Mouse (Mus musculus): ENCODE results near the gene Ndufaf1. TPM values are rescaled to one million over a fixed set of nuclear protein-coding genes. Genes with fewer than 3 reads are reported as not detected.
"Not testable (repeated sequence)": the region's sequence is repeated elsewhere in the genome, so short reads cannot be mapped to it uniquely, and the experiment has no call there.

Ndufaf1 gene
- polyA plus RNA-seq, 1 experiment from 2014 or later: 27.2 TPM

- Histone ChIP-seq H3K27ac (ENCODE audit: low read depth) (peak within 1 kb of the TSS; percentile 91), H3K4me1 (ENCODE audit: insufficient read depth) (peaks cover 16% of the 10 kb centered on the region), H3K27me3 (ENCODE audit: insufficient read depth, low read length) (no peaks in the 10 kb centered on the region), H3K36me3 (replicated peaks; ENCODE audit: insufficient read depth, low read length) (0 out of 2 replicates have a peak, but pooled peaks cover 1% of the 10 kb centered on the region), H3K4me2 (ENCODE audit: low read depth, low read length) (peak within 1 kb of the TSS; percentile 84), H3K4me3 (ENCODE audit: low read depth, low read length) (peak within 1 kb of the TSS; percentile 88), H3K9ac (replicated peaks) (peak within 1 kb of the TSS; percentile 96), H3K9me3 (ENCODE audit: low read length) (no peaks in the 10 kb centered on the region)
- DNase-seq (peak; percentile 98), ATAC-seq (peak; percentile 96)
- no peak for TF ChIP-seq CTCF (IDR thresholded peaks at IDR 0.05; ENCODE audit: low read depth)
- no peak for TF ChIP-seq EP300 (IDR thresholded peaks at IDR 0.05; ENCODE audit: low read depth)
- under 1% methylated on average over 51 of the region's 58 CpGs for WGBS (ENCODE audit: insufficient replicate concordance)
These were observed 12.0 kb upstream of the Ndufaf1 start, which contains the start of gene Rtf1 for GRCm38 (mm10) chr2:119674525-119675214. TSS of gene Rtf1 (plus strand) at chr2:119675068.

DNA sequence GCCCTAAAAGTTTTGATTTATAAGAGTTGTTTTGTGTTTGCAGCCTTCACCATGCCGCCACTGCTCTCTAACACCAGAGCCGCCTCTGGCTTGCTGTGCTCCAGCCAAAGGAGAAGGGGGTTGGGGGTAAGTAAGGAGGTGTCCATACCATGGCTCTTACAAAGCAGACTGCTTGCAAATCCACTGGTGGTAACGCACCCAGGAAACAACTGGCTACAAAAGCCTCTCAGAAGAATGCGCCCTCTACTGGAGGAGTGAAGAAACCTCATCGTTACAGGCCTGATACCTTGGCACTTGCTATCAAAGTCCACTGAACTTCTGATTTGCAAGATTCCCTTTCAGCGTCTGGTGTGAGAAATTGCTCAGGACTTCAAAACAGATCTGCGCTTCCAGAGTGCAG lies 6.4 kb upstream of the Ndufaf1 start:
- WGBS (ENCODE audit: insufficient replicate concordance): 27% methylated on average over 7 of the region's 7 CpGs
- ATAC-seq (no peak), DNase-seq (peak; percentile 18)

GRCm38 (mm10) chr2:119665744-119666143 lies 3.1 kb upstream of the Ndufaf1 start:
- not testable (repeated sequence) for H3K27ac ChIP-seq (ENCODE audit: low read depth); H3K4me3 ChIP-seq (ENCODE audit: low read depth, low read length); H3K9me3 ChIP-seq (ENCODE audit: low read length); H3K4me2 ChIP-seq (ENCODE audit: low read depth, low read length); DNase-seq; H3K9ac ChIP-seq (replicated peaks); H3K36me3 ChIP-seq (replicated peaks; ENCODE audit: insufficient read depth, low read length); H3K4me1 ChIP-seq (ENCODE audit: insufficient read depth); ATAC-seq; H3K27me3 ChIP-seq (ENCODE audit: insufficient read depth, low read length)
- 79% methylated on average over 20 of the region's 23 CpGs for WGBS (ENCODE audit: insufficient replicate concordance)
- TF ChIP-seq CTCF (IDR thresholded peaks at IDR 0.05; ENCODE audit: low read depth): peak; percentile 50

More for the DNA sequence above, 6.4 kb upstream of the Ndufaf1 start:
- Histone ChIP-seq H3K9ac (replicated peaks) (no peak overlapping the region), H3K36me3 (replicated peaks; ENCODE audit: insufficient read depth, low read length) (no peaks in the 10 kb centered on the region), H3K27me3 (ENCODE audit: insufficient read depth, low read length) (no peaks in the 10 kb centered on the region), H3K4me3 (ENCODE audit: low read depth, low read length) (no peak overlapping the region), H3K9me3 (ENCODE audit: low read length) (no peaks in the 10 kb centered on the region), H3K27ac (ENCODE audit: low read depth) (no peak overlapping the region), H3K4me2 (ENCODE audit: low read depth, low read length) (no peak overlapping the region), H3K4me1 (ENCODE audit: insufficient read depth) (peaks cover 4% of the 10 kb centered on the region; the same call in 1 of the 2 replicates)
- TF ChIP-seq CTCF (IDR thresholded peaks at IDR 0.05; ENCODE audit: low read depth) (peak; percentile 78), EP300 (IDR thresholded peaks at IDR 0.05; ENCODE audit: low read depth) (no peak)

- no peak for ATAC-seq
- Histone ChIP-seq H3K9me3 (ENCODE audit: low read length) (no peaks in the 10 kb centered on the region), H3K4me2 (ENCODE audit: low read depth, low read length) (no peak overlapping the region), H3K27ac (ENCODE audit: low read depth) (no peak overlapping the region), H3K36me3 (replicated peaks; ENCODE audit: insufficient read depth, low read length) (peaks cover 80% of the 10 kb centered on the region), H3K4me1 (ENCODE audit: insufficient read depth) (no peaks in the 10 kb centered on the region), H3K27me3 (ENCODE audit: insufficient read depth, low read length) (no peaks in the 10 kb centered on the region), H3K4me3 (ENCODE audit: low read depth, low read length) (no peak overlapping the region), H3K9ac (replicated peaks) (no peak overlapping the region)
- no peak for TF ChIP-seq CTCF (IDR thresholded peaks at IDR 0.05; ENCODE audit: low read depth)
- no peak for TF ChIP-seq EP300 (IDR thresholded peaks at IDR 0.05; ENCODE audit: low read depth)
- WGBS (ENCODE audit: insufficient replicate concordance): 89% methylated on average over 5 of the region's 5 CpGs
- no peak for DNase-seq
These were observed 18.4 kb downstream of the Ndufaf1 start for GRCm38 (mm10) chr2:119644254-119644653.

DNA sequence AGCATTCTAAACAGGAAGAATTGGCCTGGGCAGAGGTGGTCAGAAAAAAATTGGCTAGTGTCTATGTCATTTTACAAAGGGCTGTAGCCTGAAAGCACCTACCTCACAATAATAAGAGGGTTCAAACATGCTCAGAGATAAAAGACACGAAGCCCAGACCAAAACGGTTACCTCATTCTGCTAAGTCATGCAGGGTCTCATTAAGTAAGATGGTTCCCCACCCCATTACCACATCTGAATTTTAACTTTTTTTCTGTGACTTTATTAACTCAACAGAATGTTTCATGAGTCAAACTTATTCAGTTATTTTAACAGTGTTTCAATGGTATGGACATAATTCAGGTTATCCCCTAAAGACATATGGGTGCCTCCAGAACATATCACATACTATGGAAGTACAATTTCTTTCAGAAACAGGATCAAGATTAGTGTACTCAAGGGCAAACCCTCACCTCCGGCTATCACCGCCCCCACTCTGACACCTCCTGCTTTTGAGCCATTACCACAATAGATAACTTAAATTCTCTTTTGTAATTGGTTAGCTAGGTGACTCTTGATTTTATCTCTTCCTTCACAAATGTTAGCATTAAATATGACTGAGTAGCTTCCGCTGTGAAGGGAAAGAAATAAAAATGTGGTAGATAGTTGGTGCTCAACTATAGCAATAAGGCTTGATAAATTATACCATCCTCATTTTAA lies 21.3 kb downstream of the Ndufaf1 start:
- WGBS (ENCODE audit: insufficient replicate concordance): 90% methylated on average over 5 of the region's 5 CpGs
- Histone ChIP-seq H3K27ac (ENCODE audit: low read depth) (no peak overlapping the region), H3K36me3 (replicated peaks; ENCODE audit: insufficient read depth, low read length) (peaks cover 80% of the 10 kb centered on the region), H3K4me3 (ENCODE audit: low read depth, low read length) (no peak overlapping the region), H3K4me1 (ENCODE audit: insufficient read depth) (no peaks in the 10 kb centered on the region), H3K9ac (replicated peaks) (no peak overlapping the region), H3K4me2 (ENCODE audit: low read depth, low read length) (no peak overlapping the region), H3K27me3 (ENCODE audit: insufficient read depth, low read length) (no peaks in the 10 kb centered on the region), H3K9me3 (ENCODE audit: low read length) (no peaks in the 10 kb centered on the region)
- DNase-seq: no peak
- TF ChIP-seq CTCF (IDR thresholded peaks at IDR 0.05; ENCODE audit: low read depth) (no peak), EP300 (IDR thresholded peaks at IDR 0.05; ENCODE audit: low read depth) (no peak)
- ATAC-seq: no peak

GRCm38 (mm10) chr2:119636781-119637180 lies 25.8 kb downstream of the Ndufaf1 start:
- Histone ChIP-seq H3K27ac (ENCODE audit: low read depth) (no peak overlapping the region), H3K27me3 (ENCODE audit: insufficient read depth, low read length) (no peaks in the 10 kb centered on the region), H3K36me3 (replicated peaks; ENCODE audit: insufficient read depth, low read length) (peaks cover 82% of the 10 kb centered on the region), H3K4me3 (ENCODE audit: low read depth, low read length) (no peak overlapping the region), H3K4me1 (ENCODE audit: insufficient read depth) (no peaks in the 10 kb centered on the region), H3K9ac (replicated peaks) (no peak overlapping the region), H3K9me3 (ENCODE audit: low read length) (no peaks in the 10 kb centered on the region), H3K4me2 (ENCODE audit: low read depth, low read length) (no peak overlapping the region)
- DNase-seq: no peak
- 90% methylated on average over 1 of the region's 1 CpGs for WGBS (ENCODE audit: insufficient replicate concordance)
- peak; percentile 16; the same call in 1 of the 2 replicates for TF ChIP-seq CTCF (IDR thresholded peaks at IDR 0.05; ENCODE audit: low read depth)
- no peak for TF ChIP-seq EP300 (IDR thresholded peaks at IDR 0.05; ENCODE audit: low read depth)
- ATAC-seq: no peak
